8 mouse cellular contexts compared by ENCODE assay signal in the genomic region with DNA sequence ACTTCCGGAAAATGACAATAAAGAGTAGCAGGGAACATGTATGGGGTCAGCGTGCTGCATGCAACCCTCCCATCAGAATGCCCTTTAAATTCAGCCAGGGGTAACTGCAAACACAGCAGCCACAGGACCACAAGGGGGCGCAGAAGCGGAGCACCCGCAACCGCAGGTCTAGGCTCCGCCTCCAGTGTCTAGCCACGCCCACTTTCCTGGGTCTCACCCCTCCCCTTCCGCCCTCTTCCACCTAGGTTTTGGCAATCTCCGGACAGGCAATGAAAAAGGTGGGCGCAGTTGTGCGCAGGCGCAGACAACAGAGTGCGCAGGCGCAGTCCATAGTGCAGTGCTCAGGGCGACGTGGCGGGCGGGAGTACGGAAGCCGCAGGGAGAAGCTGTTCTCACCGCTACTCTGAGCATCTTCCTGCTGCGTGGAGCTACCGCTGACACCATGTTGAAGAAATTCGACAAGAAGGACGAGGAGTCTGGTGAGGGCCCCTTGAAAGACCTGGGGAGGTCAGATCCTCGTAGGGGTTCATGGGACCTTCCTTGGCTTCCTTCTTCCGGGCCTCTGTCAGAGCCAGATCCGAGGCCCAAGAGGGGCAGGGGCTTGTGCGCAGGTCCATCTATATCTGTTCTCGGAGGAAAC. TPM values are rescaled to one million over a fixed set of nuclear protein-coding genes. Genes with fewer than 3 reads are reported as not detected.
DNase-seq lines count a peak whose midpoint lies in the region; ATAC-seq lines count a peak whose summit lies in the region.

A gene (plus strand): TSS at position 221 of the 640 bp plus-strand sequence.

- H3K9me3 ChIP-seq in hindbrain, embryonic 15.5 days = no peaks in the 10 kb centered on the region

- ATAC-seq in hindbrain, embryonic 15.5 days (ENCODE audit: low FRiP score, low read depth) = peak; percentile 96

- peaks cover 32% of the 10 kb centered on the region for H3K36me3 ChIP-seq in hindbrain, embryonic 15.5 days

- H3K27ac ChIP-seq in hindbrain, embryonic 15.5 days (replicated peaks) = peak within 1 kb of the TSS; percentile 87

- peak; percentile 100 for DNase-seq in T-cell, adult 2 months (ENCODE audit: low spot score)
- peak; percentile 100 for DNase-seq in cerebellum, postnatal 36 days
- DNase-seq in frontal cortex, postnatal 36 days (ENCODE audit: low spot score in 2 of 2) = peak; percentile 100
- peak; percentile 100 for DNase-seq in left cerebral cortex, adult 11 months (ENCODE audit: low spot score)
- peak; percentile 99 to 100 for DNase-seq in lung, postnatal 4 days
- DNase-seq in retina, postnatal 7 days (ENCODE audit: low read depth, low spot score) = peak; percentile 99
- peak; percentile 99 for DNase-seq in urinary bladder, adult 2 months (ENCODE audit: low spot score)

- H3K9ac ChIP-seq in hindbrain, embryonic 15.5 days = peak within 1 kb of the TSS; percentile 89

- peak within 1 kb of the TSS; percentile 75 for H3K4me2 ChIP-seq in hindbrain, embryonic 15.5 days

- peak within 1 kb of the TSS; percentile 68 for H3K4me3 ChIP-seq in hindbrain, embryonic 15.5 days

- peaks cover 12% of the 10 kb centered on the region for H3K4me1 ChIP-seq in hindbrain, embryonic 15.5 days (replicated peaks)

- WGBS in hindbrain, embryonic 15.5 days = under 1% methylated on average over 31 of the region's 31 CpGs

- no peaks in the 10 kb centered on the region for H3K27me3 ChIP-seq in hindbrain, embryonic 15.5 days

RNA-seq across cellular contexts. Expression of the gene that starts here (rescaled TPM):
- 195 and 200 TPM in 2 replicates for polyA plus RNA-seq in hindbrain, embryonic 15.5 days (2015; fragmentation: Nextera tagmentation; extraction: Ambion mirVana)
- 35.5 and 65.3 TPM in 2 replicates for polyA plus RNA-seq in urinary bladder, adult 2 months (2012; rRNA removed)

Comparison
In these comparisons a context has a peak if more than half of its experiments do, and no peak if none do; other contexts are left out.
1. Peak in every context shown above with its lines: DNase-seq, ATAC-seq, H3K4me3 ChIP-seq and H3K27ac ChIP-seq.